Mouse (Mus musculus) bone marrow macrophage, adult 2 months (primary cell): ENCODE data around the gene Tekt3.

ENCODE experiments used
- CTCF ChIP-seq: IDR thresholded peaks from 2 replicates; pipeline ENCODE4 v1.5.1; 2012; ENCODE audit warnings: low read depth, mild to moderate bottlenecking, low read length, moderate library complexity
- POLR2A ChIP-seq: IDR thresholded peaks from 2 replicates; pipeline ENCODE4 v1.6.1; 2012; ENCODE audit warnings: mild to moderate bottlenecking, low read depth, low read length, borderline replicate concordance

DNA sequence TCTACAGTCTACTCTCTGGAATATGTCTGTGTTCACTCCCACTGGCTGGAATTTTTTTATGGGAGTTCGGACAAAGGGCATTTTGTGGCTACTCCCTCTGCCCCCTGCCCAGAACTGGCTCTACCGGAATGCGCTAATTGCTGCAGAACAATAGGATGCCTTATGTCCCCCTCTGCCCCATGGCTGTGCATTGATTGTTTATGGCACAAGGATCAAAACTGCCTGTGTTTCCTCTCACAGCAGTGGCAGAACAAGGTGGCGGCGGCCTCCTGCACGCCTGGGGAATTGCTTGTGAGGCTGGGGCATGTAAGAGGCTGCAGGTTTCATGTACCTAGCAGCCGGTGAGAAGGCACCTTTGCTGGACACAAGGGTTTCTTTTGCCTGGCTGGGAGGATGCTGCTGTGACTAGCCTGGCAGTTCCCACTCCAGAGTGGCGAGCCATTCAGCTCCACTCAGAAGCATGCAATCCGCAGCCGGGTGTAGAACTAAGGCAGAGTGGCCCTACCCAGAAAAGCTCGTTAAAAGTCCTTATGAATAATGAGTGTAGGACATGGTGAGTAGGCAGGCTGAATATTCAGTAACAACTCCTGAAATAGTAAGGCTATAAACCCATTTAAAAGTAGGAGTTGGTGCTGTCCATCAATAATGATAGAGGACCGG lies 21.3 kb upstream of the Tekt3 start:
- TF ChIP-seq CTCF, result no peak
- no peak for TF ChIP-seq POLR2A
